Mouse (Mus musculus) regulatory T cell (primary cell): Measurements from ENCODE around the gene Fcgr2b.
"Not testable (repeated sequence)": the region's sequence is repeated elsewhere in the genome, so short reads cannot be mapped to it uniquely, and the experiment has no call there.

Experiments
- in situ Hi-C: fragments of 300-600 bp; cut with MboI, MseI; formaldehyde crosslinking; loops from one replicate; pipeline ENCODE4 v1.15.1; 2025; ENCODE audit warnings: high pct_unique_total_duplicates

The Fcgr2b gene

DNA sequence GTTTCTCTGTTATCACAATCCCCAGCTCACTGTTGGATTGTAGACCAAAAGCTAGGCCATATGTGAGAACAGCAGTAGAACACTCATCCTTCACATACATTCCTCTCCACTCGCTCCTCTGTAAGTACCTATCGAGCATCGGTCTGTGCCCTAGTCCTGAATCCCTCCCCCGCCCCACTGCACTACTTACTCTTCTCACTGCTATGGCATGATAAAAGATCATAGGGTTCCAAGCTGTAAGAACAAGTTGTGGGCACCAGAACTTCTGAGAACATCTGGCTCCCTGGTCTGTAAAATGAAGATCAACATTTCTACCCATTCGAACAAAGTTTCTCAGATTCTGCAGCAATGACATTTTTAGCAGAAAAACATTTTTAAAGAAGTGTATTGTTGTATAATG lies at the start of gene Fcgr2b:
TSS of gene Fcgr2b (minus strand) at position 101 of the 400 bp plus-strand sequence.
- in situ Hi-C loops = no loop called here

DNA sequence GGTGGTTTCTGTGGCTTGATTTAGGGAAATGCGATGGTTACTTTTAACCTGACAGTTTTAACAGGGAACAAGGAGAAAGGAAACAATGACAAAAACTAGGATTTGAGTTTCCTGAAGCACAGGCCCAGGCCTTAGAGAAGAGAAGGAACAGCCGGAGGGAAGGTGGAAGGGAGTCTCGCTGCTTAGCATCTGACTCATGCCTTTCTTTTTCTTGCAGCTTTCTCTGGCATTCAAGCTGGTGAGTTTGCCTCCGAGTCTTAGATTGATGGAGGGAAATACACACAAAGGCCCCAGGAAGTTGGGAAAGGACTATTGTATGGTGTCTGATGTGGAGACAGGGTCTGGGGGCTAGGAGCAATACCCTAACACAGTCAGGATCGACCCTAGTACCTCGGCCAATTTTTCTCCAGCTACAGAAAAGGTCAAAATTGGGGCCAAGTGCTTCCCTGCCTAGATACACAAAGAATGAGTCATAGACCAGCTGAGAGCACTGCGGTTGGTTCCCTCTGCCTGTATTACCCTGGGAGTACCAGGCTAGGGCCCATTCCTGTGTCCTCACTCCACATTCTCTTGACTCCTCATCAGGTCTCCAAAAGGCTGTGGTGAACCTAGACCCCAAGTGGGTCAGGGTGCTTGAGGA lies 43.1 kb upstream of the Fcgr2b start:
- in situ Hi-C loops = no loop called here

DNA sequence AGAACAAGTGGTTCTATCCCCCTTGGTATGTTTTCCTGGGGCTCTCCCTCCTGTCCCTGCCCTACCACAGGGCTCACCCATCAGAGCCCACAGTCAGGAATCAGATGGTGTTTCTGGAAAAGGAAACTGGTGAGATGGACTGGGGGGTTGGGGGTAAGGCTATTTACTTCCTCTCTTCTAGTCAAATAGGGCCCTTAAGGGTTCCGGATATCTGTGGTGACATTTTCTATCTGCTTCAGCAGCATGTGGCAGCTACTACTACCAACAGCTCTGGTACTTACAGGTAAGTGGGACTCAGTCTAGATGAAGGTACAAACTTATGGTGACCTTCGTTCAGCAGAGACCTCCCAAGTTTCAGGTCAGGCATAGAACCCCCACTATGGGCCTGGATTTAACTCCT lies 42.4 kb upstream of the Fcgr2b start, which contains the start of gene Fcgr4:
TSS of gene Fcgr4 (plus strand) at position 184 of the 400 bp plus-strand sequence.
- in situ Hi-C loops = no loop called here

DNA sequence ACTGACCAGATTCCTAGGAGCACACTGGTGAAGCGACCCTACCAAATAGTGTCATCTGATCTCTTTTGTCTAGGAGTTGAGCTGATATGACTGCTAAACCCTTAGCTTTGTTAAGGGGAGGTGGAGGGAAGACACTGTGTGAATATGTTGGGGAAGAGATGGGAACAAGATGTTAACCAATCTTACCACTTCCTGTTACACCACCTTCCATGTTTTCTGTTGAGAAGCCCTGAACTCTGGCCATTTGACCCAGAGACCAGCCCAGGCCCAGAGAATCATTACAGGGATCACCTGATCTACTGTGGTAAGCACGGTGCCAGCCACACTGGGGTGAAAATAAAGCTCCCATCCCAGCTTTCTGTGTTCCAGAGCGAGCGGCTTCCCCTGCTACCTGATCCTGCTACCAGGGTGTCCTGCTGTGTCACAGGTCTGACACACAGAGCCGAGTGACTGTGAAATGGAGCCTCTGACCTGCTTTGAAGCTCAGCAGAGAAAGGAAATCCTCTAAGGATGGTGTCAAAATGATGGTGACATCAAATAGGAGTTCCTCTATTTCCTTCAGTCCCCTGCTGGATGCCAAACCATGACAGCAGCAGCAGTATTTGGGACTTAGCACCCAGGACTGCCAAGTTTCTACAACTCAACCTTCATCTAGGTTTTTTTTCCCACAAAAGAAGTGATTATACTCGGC lies 41.3 kb upstream of the Fcgr2b start:
- in situ Hi-C loops = no loop called here

DNA sequence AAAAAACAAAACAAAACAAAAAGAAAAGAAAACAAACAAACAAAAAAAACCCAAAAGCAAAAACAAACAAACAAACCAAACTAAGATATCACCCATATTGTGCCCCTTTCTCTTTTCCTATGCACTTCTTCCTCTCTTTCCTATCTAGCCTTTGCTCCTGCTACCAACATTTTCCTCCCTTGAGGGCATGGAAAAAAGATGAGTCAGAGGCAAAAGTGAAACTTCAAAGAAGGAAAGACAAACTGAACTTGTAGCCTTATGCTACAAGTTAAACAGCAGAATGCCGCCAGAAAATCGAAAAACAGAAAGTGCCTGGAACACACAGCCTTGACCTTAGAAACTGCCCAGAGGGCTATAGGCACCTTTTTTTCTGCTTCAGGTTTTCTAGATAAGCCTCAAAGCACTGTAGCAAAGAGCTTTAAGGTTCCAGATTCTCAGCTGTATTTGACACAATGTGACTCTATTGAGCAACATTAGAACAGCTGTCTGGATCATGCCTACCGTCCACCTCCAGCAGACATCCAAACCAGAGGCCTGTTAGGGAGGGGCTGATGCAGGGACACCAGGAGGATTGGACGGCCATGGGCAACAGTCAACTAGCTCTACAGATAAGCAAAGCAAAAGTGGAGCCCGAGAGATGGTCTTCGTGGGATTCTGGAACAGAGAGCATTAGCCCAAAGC lies 40.5 kb upstream of the Fcgr2b start:
- in situ Hi-C loops = no loop called here

DNA sequence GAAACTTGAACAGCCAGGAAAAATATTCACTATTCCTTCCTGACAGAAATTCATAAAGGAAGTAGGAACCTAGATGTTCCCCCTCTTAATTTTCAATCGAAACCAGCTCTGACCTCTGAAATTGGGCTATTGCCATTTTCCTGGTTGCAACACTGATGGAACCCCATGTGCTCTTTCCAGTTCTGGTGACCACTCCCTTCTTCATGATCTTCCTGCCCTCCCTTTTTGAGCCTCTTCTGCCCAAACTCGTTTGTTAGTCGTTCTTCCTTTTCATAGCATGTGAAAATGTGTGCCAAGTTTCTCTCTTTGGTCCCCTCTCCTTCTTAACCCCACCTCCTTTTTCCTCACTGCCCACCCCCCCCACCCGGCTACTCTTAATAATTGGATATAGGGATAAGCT lies 35.4 kb upstream of the Fcgr2b start:
- in situ Hi-C loops = no loop called here

DNA sequence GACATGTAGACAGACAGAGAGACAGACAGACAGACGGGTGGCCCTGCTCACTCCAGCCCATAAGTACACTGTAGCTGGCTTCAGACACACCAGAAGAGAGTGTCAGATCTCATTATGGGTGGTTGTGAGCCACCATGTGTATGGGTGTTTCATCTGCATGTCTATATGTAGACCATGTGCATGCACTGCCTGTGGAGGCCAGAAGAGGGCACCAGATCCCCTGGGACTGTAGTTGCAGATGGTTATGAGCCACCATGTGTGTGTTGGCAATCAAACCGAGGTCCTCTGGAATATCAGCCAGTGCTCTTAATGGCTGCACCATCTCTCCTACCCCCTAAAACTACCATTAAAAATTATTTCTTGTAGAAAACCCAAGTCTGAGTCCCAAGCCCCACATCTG lies 30.6 kb upstream of the Fcgr2b start:
- in situ Hi-C loops = no loop called here

DNA sequence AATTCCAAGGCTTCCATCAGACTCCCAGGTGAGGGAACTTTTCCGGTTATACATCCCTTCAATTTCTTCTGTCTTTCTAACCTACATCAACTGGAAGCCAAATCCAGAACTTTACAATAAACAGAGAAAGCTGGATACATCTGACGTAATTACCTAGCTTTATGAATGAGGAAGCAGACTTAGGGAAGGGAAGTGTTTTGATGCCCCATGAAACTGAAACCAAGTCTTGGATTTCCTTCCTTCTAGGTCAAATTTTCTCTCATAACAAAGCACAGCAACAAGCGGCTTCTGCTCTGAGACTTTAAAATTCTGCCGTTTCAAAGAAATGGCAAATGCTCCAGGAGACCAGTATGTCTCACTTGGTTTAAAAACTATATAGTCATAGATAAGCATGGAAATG lies 30.0 kb upstream of the Fcgr2b start:
- in situ Hi-C loops = no loop called here

DNA sequence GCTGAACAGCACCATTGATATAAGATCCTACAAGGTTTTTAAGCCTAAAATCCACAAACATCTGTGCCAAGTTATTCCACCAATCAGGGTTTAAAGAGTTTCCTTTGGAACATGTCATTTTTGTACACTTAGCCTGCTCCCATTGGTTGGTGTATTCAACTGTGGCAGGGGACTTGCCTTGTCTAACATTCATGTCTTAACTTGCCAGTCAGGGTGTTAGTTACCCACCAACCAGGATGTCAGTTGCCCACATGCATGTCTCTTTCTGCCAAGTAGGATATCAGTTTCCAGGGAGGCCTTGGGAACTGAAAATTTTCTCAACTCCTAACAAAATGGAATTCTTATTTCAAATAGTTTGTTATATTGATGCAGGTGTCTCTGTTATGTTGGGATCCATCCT lies 29.2 kb upstream of the Fcgr2b start:
- in situ Hi-C loops = no loop called here

DNA sequence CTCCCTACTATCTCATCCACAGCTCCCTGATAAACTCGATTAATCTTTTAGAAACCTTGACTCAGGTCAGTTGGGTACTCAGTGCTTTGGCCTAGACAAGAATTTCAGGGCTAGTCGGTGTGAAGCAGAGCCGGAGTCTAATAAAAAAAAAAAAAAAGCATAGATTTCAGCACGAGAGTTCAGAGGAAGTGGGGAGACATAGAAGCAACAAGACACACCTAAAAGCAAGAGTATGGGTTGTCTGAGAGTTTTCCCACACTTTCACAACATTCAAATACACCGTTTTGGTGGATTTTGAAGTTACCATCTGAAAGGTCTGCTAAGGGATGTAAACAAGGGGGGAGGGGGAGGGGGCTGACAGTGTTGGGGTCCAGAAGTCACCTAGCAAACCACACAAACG lies 28.7 kb upstream of the Fcgr2b start:
- in situ Hi-C loops = no loop called here

DNA sequence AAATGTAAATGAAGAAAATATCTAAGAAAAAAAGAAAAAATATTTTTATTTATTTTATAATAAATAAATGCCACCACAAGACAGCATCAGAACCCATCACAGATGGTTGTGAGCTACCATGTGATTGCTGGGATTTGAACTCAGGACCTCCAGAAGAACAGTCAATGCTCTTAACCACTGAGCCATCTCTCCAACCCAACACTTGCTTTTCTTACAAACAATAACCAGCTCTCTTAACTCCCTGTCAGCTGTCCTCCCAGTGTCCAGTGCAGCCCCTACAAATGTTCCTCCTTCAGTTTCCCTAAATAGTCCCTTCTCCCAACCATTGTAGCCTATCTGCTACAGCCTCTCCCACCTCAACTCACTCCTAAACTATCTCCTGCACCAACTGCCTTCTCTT lies 23.5 kb upstream of the Fcgr2b start:
- in situ Hi-C loops = loop anchor here (5.0 kb wide), 1 partner anchor 98 kb away; no protein-coding TSS in a partner anchor

DNA sequence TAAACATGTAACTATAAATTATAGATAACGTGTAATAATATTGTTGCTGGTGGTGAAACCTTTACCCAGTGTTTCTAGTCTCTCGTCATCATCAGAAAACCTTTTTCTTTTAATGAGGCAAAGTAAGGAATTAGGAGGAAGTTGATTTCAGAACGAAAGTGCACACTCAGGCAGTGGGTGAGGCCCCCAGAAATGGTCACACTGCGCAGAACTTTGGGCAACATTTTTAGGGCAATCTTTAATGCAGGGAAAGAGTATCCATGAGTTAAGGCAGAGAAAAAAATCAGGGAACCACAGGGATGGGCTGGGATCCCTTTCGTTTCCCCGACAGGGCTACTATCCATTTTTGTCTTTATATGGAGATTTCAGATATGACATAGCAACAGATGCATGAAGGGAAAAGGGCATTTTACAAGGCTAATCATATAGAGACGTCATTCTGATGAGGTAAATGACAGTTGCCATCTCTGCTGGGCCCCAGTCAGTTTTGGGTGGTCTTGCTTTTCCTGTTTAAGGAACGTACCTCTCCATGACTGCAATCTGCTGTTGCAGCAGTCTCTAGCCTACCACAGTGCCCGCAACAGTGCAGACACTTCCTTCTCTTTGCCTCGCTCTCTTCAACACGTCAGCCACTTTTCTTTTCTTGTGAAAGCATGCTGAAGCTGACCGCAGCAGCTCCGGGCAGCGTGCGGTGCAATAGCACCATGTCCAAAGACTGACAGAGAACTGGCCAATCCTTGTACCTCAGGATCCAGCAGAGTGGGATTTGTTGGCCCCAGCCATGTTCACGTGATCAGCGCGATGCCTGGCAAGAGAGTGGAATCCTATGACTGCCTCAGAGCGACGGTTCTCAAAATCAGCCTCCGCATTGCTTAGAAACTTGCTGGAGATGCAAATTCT lies 21.7 kb upstream of the Fcgr2b start:
- in situ Hi-C loops = loop anchor here (5.0 kb wide), 1 partner anchor 96 kb away; no protein-coding TSS in a partner anchor

DNA sequence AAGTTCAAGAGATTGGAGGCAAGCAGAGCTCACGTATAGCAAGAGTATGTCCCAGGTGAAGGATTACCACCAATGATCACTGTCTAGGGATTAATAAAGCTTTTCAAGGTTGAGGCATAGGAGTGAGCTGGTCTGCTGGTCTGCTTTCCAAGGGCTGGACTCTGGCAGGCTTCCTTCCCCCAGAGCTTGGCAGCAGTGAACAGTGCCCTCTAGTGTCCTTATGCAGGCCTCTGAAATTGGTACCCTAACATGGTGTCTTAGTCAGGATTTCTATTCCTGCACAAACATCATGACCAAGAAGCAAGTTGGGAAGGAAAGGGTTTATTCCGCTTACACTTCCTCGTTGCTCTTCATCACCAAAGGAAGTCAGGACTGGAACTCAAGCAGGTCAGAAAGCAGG lies 20.4 kb upstream of the Fcgr2b start:
- in situ Hi-C loops = loop anchor here (5.0 kb wide), 1 partner anchor 94 kb away; no protein-coding TSS in a partner anchor

DNA sequence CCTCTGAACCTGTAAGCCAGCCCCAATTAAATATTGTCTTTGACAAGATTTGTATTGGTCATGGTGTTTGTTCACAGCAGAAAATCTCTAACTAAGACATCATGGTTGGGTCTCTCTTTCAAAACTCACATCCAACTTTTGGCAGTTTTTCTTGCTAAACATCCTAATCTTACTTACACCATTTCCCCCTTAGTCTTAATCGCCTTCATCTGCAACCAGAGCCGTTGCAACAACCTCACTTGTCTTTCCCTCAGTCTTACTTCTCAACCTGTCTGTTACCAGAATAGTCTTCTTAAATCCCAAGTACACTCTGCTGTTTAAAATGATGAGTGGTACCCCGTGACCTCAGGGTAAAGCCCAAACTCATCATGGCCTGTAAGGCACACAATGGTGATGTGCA lies 19.7 kb upstream of the Fcgr2b start:
- in situ Hi-C loops = loop anchor here (5.0 kb wide), 1 partner anchor 94 kb away; no protein-coding TSS in a partner anchor

DNA sequence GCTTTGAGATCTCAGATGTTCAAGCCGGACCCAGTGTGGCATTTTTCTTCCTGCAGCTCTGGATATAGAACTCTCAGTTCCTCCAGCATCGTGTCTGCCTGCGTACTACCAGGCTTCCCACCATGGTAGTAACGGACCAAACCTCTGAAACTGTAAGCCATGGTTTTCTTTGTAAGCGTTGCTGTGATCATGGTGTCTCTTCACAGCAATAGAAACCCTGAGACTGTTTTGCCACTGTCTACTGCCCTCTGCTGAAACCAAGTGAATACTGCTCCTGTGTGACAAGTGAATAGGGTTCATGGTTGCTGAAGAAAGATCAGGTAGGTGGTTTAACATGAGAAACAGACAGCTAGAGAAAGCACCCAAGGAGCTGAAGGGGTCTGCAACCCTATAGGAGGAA lies 16.2 kb upstream of the Fcgr2b start:
- in situ Hi-C loops = no loop called here

DNA sequence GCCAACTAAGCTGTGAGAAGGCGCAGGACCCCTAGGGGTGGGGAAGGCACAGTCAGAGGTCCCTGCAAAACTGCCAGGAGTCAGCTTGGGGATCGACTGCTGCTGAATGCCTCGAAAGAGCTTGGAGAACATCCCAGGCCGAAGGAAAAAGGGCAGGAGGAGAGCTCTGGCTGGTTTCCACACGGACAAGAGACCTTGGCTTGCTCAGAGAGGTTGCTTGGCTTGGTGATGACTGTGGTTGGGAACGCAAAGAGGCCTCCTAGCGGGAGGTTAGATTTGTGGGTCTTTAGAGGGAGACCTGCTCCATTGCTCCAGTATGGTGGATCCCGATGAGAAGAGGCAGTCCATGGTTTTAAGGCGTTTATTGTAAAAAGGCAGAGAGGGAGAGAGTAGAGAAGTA lies 13.3 kb upstream of the Fcgr2b start:
- in situ Hi-C loops = no loop called here

DNA sequence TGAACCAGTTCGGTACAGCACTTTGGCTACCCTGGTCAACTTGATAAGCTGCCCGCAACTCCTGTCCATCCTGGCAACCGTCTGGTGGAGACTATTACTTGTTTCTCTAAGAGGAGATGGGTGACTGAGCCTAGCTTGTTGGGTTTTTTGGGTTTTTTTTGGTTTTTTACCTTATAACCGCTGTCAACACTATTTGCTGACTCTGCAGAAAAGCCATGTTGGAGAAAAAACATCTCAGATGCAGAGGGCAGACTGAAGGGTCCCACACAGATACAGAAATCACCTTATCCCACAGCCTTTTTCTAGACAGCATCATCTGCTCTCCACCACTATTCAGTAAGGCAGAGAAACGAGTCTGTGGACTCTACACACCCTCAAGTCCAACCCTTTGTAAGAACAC lies 9.5 kb upstream of the Fcgr2b start:
- in situ Hi-C loops = no loop called here

DNA sequence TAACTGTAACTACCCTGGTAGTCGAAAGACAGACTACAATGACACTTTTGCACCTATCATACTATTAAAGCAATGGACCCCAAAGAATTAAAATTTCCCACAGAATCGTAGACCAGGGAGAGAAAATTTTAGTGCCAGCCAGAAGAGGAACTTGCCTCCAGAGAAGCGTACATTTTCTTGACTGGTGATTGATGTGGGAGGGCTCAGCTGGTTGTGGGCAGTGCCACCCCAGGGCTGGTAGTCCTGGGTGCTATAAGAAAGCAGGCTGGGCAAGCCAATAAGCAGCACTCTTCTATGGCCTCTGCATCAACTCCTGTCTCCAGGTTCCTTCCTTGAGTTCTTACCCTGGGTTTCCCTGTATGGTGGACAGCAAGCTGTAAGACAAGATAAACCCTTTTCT lies 8.7 kb upstream of the Fcgr2b start:
- in situ Hi-C loops = no loop called here

DNA sequence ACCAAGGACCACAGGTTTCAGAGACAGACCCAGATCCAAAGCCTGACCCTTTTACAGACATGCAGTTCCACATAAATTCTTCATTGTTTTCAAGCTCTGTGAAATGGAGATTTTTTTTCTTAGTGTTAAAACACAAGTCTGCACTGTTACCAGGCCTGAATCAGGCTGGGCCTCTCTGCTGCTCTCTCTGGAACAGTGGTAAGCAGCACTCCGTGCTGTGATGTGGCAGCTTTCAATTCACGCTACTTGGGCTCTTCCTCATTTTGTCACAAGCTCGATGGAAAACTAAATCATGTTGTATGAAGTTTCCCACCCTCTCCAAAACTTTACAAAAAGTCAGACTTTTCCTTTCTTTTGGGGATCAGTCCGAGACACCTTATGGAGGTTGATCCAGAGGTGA lies 6.7 kb upstream of the Fcgr2b start:
- in situ Hi-C loops = no loop called here

DNA sequence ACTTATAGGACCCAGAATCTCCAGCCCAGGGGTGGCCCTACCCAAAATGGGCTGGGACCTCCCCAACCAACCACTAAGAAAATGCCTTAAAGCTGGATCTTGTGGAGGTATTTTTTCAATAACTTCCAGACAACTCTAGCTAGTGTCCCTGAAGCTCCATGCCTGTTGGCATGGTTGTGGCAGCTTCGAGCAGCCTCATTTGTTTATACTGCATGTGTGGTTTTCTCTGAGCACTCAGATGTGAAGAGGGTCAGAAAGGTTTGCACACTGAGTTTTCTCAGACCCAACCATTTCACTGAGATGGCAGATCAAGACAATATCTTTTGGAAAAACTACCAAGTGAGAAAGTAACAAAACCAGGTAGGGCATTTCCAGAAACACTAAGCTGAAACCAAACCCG lies 6.0 kb upstream of the Fcgr2b start:
- in situ Hi-C loops = no loop called here

DNA sequence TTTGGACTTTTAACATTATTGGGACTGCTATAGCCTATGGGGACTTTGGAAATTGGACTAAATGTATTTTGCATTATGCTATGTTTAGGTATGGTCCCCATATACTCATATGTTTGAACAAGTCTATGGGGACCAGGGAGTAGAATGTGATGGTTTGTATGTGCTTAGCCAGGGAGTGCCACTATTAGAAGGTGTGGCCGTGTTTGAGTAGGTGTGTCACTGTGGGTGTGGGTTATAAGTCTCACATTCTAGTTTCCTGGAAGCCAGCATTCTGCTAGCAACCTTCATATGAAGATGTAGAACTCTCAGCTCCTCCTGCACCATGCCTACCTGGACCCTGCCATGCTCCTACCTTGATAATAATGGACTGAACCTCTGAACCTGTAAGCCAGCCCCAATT lies 5.3 kb upstream of the Fcgr2b start:
- in situ Hi-C loops = not testable (repeated sequence)

DNA sequence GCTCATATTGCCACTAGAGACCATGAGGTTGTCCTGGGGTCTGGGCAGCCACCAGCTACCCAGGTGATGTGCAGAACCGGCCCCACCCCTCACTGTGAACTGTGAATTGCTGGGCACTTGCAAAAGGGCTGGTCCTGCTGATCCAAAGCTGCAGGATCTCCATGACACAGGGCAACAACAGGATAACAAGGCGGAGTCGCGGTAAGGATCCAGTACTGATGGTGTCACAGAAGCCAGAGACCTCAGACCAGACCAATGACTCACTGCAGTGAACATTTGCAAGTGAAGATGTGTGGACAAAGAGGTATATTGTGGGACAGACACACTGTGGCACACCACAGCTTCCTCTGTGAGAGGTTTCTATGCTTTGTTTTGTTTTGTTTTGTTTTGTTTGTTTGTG lies 2.3 kb upstream of the Fcgr2b start:
- in situ Hi-C loops = no loop called here
